Mouse (Mus musculus) hindbrain, embryonic 11.5 days (tissue): ENCODE measurements around the gene Cacnb1. TPM values are rescaled to one million over a fixed set of nuclear protein-coding genes. Genes with fewer than 3 reads are reported as not detected.
A peak's percentile ranks its signal among the peaks of the same experiment; 100 is the strongest.

Experiments
- ATAC-seq: fragments of 200-750 bp; cut with Nextera tagmentation; 2 replicates; pipeline ENCODE4 v1.8.0; 2017; ENCODE audit warnings: mild to moderate bottlenecking, moderate TSS enrichment, moderate library complexity; ENCODE audit not compliant: low FRiP score
- DNase-seq: peaks from one replicate; pipeline ENCODE4 v3.0.0-alpha.2; 2015; ENCODE audit warnings: low spot score
- H3K27ac ChIP-seq: fragments of 300-500 bp; sonication (generic); 2 replicates; pipeline ENCODE4 v1.5.1; 2014; ENCODE audit warnings: mild to moderate bottlenecking, low read depth, low read length
- H3K27me3 ChIP-seq: fragments of 300-500 bp; sonication (generic); 2 replicates; pipeline ENCODE4 v1.6.1; 2014; ENCODE audit warnings: mild to moderate bottlenecking, low read length, moderate library complexity, mixed read lengths; ENCODE audit not compliant: control insufficient read depth, insufficient read depth
- H3K36me3 ChIP-seq: fragments of 300-500 bp; sonication (generic); 2 replicates; pipeline ENCODE4 v1.6.1; 2014; ENCODE audit warnings: mild to moderate bottlenecking, low read length, moderate library complexity, mixed read lengths; ENCODE audit not compliant: control insufficient read depth, insufficient read depth
- H3K4me1 ChIP-seq: fragments of 300-500 bp; sonication (generic); replicated peaks from 2 replicates; pipeline ENCODE4 v1.6.1; 2014; ENCODE audit warnings: low read length, mixed read lengths; ENCODE audit not compliant: control insufficient read depth, insufficient read depth
- H3K4me2 ChIP-seq: fragments of 300-500 bp; sonication (generic); replicated peaks from 2 replicates; pipeline ENCODE4 v1.6.1; 2014; ENCODE audit warnings: mild to moderate bottlenecking, low read depth, low read length
- H3K4me3 ChIP-seq: fragments of 300-500 bp; sonication (generic); 2 replicates; pipeline ENCODE4 v1.5.1; 2014; ENCODE audit warnings: low read depth, low read length
- H3K9ac ChIP-seq: fragments of 300-500 bp; sonication (generic); 2 replicates; pipeline ENCODE4 v1.6.1; 2014; ENCODE audit warnings: low read depth, low read length
- H3K9me3 ChIP-seq: fragments of 300-500 bp; sonication (generic); 2 replicates; pipeline ENCODE4 v1.6.1; 2016; ENCODE audit warnings: low read length; ENCODE audit not compliant: control insufficient read depth
- WGBS: fragments of 180-500 bp; shearing (Covaris S2); extraction: QIAGEN DNeasy Blood & Tissue Kit; methylation state at CpG from one replicate; pipeline ENCODE4 v1.1.7; 2014; 5-methylcytosine and 5-hydroxymethylcytosine counted together
- polyA plus RNA-seq: library from polyadenylated mRNA; unstranded; fragments of >200 nt; fragmentation: Nextera tagmentation; extraction: Ambion mirVana; gene quantifications from 2 replicates; pipeline ENCODE4 v1.2.1, GENCODE M21; 2014

The Cacnb1 gene
- polyA plus RNA-seq, 1 experiment from 2014 or later = 18.3 TPM

DNA sequence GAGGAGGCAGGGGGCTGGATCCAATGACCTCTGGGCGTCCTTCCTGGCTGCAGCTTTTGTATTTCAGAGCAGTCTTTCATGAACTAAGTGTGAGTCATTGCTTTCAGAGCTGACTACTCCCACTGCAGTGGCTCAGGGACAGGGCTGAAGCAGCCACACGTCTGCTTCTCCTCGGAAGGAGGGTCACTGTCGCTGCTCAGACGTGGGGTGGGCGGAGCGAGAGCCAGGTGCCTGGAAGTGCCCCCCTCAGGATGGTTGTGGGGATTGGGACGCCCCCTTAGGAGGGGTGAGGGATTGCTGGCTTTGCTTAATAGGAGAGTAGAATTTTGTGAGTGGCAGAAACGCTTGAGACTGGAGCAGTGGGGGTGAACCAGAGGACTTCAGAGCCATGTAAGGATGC is 34.6 kb upstream of the Cacnb1 start:
- no peak overlapping the region for H3K4me3 ChIP-seq
- DNase-seq = no peak
- H3K27ac ChIP-seq = no peak overlapping the region
- H3K9me3 ChIP-seq = no peaks in the 10 kb centered on the region
- ATAC-seq = no peak
- peaks cover 8% of the 10 kb centered on the region for H3K27me3 ChIP-seq
- 28% methylated on average over 9 of the region's 9 CpGs for WGBS
- no peak overlapping the region for H3K4me2 ChIP-seq
- no peak overlapping the region for H3K9ac ChIP-seq
- H3K36me3 ChIP-seq = no peaks in the 10 kb centered on the region
- peaks cover 2% of the 10 kb centered on the region; the same call in 1 of the 2 replicates for H3K4me1 ChIP-seq

DNA sequence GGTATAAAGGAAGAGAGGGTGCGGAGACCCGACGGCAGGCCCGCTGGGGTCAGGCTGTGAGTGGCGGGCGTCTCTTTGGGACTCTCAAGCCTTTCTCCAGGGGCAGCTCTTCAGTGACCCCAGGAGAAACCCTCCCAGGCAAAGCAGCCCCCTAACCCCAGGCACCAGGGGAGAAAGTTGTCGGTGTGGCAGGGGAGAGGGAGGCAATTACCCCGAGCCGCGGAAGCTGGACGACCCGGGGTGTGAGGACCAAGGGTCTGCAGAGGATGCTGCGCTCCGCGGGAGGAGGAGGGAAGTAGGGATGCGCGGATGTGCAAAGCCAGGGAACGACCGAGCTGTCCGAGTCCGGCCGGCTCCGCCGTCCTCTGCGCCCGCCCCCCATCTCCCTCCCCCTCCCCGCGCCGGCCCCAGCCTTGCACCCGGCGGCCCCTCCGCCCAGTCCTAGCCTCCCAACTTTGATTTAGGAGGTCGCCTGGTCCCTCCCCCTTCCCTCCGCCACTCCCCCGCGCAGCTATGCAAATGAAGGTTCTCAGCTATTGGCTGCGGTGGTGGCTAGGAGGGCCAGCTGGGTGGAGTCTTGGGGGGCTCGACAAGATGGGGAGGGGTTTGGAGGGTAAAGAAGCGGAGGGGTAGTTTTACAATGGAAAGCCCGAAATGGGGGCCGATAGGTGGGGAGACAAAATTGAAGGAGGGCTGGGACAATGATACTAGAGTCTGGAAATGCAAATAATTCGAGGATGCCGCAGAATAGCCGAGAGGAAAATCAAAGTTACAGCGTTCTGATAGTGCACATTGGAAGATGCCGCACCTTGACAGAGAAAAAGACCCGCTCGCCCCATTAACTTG is 30.4 kb upstream of the Cacnb1 start, which contains the start of gene Stac2:
TSS of gene Stac2 (minus strand) at position 474 of the 846 bp plus-strand sequence.
- Histone ChIP-seq H3K9me3 (no peaks in the 10 kb centered on the region), H3K36me3 (no peaks in the 10 kb centered on the region), H3K27me3 (peaks cover 29% of the 10 kb centered on the region), H3K9ac (peak within 1 kb of the TSS; percentile 56), H3K4me1 (peaks cover 7% of the 10 kb centered on the region; the same call in 1 of the 2 replicates), H3K27ac (no peak within 1 kb of the TSS), H3K4me3 (peak within 1 kb of the TSS; percentile 44), H3K4me2 (peak within 1 kb of the TSS; percentile 61)
- WGBS = 2% methylated on average over 26 of the region's 48 CpGs
- peak; percentile 81 for ATAC-seq
- peak; percentile 83 for DNase-seq

DNA sequence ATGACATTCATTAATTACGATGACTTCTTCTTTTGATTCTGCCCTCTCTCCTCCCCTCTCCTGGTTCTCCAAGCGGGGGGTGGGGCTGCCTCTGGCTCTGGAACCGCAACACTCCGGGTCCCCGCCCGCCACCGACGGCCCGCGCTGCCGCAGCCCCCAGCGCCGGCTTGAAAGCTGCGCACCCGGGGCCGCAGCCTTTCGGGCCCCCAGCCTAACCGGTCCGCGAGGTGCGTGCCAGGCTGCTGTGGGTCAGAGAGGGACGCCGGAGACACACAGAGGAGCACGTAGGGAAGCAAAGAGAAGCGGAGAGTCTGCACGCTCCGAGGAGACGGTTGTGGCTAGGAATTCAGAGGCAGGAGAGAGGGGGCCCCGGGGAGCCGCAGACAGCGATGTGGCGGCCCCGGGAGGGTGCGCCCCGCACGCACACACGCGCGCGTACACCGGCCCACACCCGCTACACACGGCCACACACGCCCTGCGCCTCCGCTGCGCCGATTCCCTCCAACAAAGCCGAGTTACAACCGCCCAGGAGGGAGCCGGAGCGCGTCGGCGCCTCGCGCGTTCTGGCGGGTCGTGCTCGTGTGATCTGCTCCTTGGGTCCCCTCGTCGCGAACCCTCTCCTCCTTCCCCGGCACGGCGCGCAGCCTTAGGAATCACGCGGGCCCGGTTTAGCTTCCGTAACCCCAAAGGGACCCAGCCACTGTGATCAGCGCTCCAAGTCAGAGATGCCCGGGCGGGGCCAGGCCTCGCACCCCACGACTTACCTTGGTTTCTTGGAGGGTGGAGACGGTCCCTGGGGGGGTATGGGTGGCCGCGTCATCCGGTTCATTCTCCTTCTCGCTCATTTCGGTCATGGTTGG is 29.5 kb upstream of the Cacnb1 start:
- ATAC-seq (peak; percentile 50), DNase-seq (peak; percentile 65)
- Histone ChIP-seq H3K9ac (peak overlapping the region; percentile 56), H3K4me3 (peak overlapping the region; percentile 44), H3K27ac (no peak overlapping the region), H3K4me1 (peaks cover 7% of the 10 kb centered on the region; the same call in 1 of the 2 replicates), H3K4me2 (peak overlapping the region; percentile 61), H3K27me3 (peaks cover 29% of the 10 kb centered on the region), H3K9me3 (no peaks in the 10 kb centered on the region), H3K36me3 (no peaks in the 10 kb centered on the region)
- 1% methylated on average over 80 of the region's 83 CpGs for WGBS

DNA sequence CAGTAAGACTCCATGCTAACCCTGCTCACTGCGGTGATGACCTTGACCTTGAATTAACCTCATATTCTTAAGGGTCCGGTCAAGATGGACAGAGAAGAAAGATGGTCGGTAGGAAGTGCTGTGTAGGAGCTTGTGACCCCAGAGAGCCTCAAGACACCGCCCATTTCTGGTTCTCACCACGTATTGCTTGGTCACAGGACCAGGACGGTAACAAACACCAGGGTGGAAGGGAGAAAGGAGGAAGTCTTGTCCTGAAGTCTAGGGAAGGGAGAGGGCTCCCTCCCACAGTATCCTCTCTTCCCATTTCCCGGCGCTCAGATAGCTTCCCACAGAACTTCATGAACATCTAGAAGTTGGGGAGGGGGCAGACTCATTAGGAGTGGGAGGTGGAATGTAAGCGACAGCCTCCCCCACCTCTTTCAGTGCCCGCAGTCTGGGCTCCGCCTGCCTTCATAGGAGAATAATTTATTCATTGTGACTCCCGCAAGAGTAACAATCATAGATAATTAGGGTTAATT is 28.8 kb upstream of the Cacnb1 start:
- Histone ChIP-seq H3K9me3 (no peaks in the 10 kb centered on the region), H3K36me3 (no peaks in the 10 kb centered on the region), H3K4me2 (peak overlapping the region; percentile 61), H3K9ac (no peak overlapping the region), H3K27me3 (peaks cover 29% of the 10 kb centered on the region), H3K27ac (no peak overlapping the region), H3K4me1 (peaks cover 7% of the 10 kb centered on the region; the same call in 1 of the 2 replicates), H3K4me3 (peak overlapping the region; percentile 44)
- WGBS = 5% methylated on average over 12 of the region's 12 CpGs
- ATAC-seq (no peak), DNase-seq (peak; percentile 30)

DNA sequence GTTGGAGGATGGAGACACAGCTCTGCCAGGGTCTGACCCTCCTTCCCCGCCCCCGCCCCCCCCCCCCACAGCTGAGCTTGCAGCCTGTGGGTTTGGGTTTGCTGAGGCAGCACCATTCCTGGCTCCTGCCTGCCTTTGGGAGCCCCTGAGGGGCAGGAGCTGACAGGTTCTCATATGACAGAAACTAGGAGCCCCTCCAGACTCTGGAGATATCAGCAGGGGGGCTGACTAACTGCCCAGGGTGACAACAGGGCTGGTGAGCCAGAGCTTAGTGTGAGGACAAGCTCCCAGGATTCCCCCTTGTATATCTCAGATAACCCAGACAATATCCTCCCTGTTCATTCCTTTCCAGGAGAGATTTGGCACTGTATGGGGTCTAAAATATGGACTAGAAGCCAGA is 28.1 kb upstream of the Cacnb1 start:
- Histone ChIP-seq H3K27ac (no peak overlapping the region), H3K4me3 (no peak overlapping the region), H3K9me3 (no peaks in the 10 kb centered on the region), H3K27me3 (peaks cover 29% of the 10 kb centered on the region), H3K36me3 (no peaks in the 10 kb centered on the region), H3K9ac (no peak overlapping the region), H3K4me1 (peaks cover 7% of the 10 kb centered on the region; the same call in 1 of the 2 replicates), H3K4me2 (no peak overlapping the region)
- no peak for DNase-seq
- no peak for ATAC-seq
- whole genome bisulfite sequencing = 57% methylated on average over 2 of the region's 2 CpGs

DNA sequence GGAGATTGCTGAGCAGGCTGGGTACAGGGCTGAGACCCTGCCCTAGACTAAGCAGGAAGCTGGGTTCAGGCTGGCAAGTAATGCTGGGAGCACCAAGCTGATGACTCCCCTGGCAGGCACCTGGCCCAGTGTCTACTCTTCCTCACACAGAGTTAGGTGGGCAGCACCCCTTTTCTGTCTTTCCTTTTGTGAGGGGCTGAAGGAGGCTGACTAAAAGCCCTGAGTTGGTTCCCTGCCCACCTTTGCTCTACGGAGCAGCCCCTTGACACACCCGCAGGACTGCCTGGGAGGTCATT is 27.6 kb upstream of the Cacnb1 start:
- WGBS = 23% methylated on average over 2 of the region's 2 CpGs
- peaks cover 29% of the 10 kb centered on the region for H3K27me3 ChIP-seq

DNA sequence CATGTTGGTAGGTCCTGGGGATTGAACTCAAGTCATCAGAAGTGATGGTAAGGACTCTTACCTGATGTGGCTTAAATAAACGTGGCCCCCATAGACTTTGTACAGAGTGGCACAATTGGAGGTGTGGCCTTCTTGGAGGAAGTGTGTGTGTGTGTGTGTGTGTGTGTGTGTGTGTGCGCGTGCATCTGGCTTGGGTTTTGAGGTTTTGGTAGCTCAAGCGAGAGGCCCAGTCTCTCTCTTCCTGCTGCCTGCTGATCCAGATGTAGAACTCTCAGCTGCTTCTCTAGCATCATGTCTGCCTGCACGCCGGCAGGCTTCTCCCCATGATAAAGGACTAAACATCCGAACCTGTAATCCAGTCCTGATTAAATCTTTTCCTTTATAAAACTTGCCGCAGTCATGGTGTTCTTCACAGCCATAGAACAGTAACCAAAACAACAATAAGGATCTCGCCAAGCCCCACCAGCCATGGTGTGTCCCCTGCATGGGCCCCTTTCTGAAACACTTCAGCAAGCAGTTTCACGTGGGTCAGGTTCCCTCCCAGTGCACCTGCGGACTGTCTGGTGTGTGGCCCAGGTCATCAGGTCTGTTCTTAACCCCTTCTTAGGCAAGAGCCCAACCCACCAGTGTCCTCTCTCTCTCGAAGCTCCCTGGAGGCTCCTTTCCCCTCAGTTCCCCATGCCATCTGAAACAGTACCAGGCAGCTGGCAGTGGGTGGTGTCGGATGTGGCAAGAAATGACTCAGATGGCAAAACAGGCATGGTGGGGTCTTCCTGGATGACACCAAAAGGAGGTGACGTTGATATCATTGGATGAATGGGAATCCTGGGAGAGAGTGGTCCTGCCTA is 27.1 kb upstream of the Cacnb1 start:
- DNase-seq (no peak), ATAC-seq (no peak)
- Histone ChIP-seq H3K27me3 (peaks cover 28% of the 10 kb centered on the region), H3K36me3 (no peaks in the 10 kb centered on the region), H3K9ac (no peak overlapping the region), H3K4me3 (no peak overlapping the region), H3K9me3 (no peaks in the 10 kb centered on the region), H3K4me2 (no peak overlapping the region), H3K4me1 (peaks cover 7% of the 10 kb centered on the region; the same call in 1 of the 2 replicates), H3K27ac (no peak overlapping the region)
- 71% methylated on average over 14 of the region's 14 CpGs for WGBS

More for the DNA sequence above, 27.6 kb upstream of the Cacnb1 start:
- no peak for DNase-seq
- no peaks in the 10 kb centered on the region for H3K9me3 ChIP-seq
- no peak for ATAC-seq
- H3K4me3 ChIP-seq = no peak overlapping the region
- no peak overlapping the region for H3K27ac ChIP-seq
- H3K9ac ChIP-seq = no peak overlapping the region
- H3K4me2 ChIP-seq = no peak overlapping the region
- H3K36me3 ChIP-seq = no peaks in the 10 kb centered on the region
- H3K4me1 ChIP-seq = peaks cover 7% of the 10 kb centered on the region; the same call in 1 of the 2 replicates

DNA sequence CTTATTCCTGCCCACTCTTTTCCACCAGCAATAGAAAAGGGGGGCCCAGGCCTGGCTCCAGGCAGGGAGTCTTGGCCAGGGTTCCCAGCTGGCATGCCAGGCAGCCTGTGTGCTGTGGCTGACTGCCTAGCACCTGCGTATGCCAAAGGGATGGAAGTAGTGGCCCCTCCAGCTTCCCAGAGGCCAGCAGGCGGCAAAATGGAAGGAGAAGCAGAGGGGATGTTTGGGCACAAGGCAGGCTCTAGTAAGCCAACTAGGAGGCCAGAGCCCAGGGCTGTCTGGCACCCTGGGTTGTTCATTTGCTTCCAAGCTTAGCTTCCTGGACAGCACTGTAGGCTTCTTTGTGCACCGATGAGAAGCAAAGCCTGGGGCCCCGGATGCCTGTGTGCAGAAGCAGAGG is 24.9 kb upstream of the Cacnb1 start:
- Histone ChIP-seq H3K4me2 (no peak overlapping the region), H3K36me3 (no peaks in the 10 kb centered on the region), H3K4me1 (peaks cover 7% of the 10 kb centered on the region; the same call in 1 of the 2 replicates), H3K27ac (no peak overlapping the region), H3K27me3 (peaks cover 24% of the 10 kb centered on the region), H3K9me3 (no peaks in the 10 kb centered on the region), H3K4me3 (no peak overlapping the region), H3K9ac (no peak overlapping the region)
- 82% methylated on average over 4 of the region's 4 CpGs for WGBS
- no peak for ATAC-seq
- no peak for DNase-seq
